Mouse (Mus musculus) forebrain, embryonic 16.5 days (tissue): ENCODE data around the gene Olfr191. TPM values are rescaled to one million over a fixed set of nuclear protein-coding genes. Genes with fewer than 3 reads are reported as not detected.
"Not testable (repeated sequence)": the region's sequence is repeated elsewhere in the genome, so short reads cannot be mapped to it uniquely, and the experiment has no call there.

Experiments
- ATAC-seq: fragments of 200-750 bp; cut with Nextera tagmentation; 2 replicates; pipeline ENCODE4 v1.8.0; 2017; ENCODE audit warnings: mild to moderate bottlenecking, moderate library complexity
- H3K27ac ChIP-seq: fragments of 300-500 bp; sonication (generic); 2 replicates; pipeline ENCODE4 v1.5.1; 2014; ENCODE audit warnings: low read length, control low read depth
- H3K27me3 ChIP-seq: fragments of 300-500 bp; sonication (generic); replicated peaks from 2 replicates; pipeline ENCODE4 v1.6.1; 2014; ENCODE audit warnings: low read length; ENCODE audit not compliant: control insufficient read depth, insufficient read depth
- H3K36me3 ChIP-seq: fragments of 300-500 bp; sonication (generic); 2 replicates; pipeline ENCODE4 v1.6.1; 2014; ENCODE audit not compliant: control insufficient read depth, insufficient read depth
- H3K4me1 ChIP-seq: fragments of 300-500 bp; sonication (generic); replicated peaks from 2 replicates; pipeline ENCODE4 v1.6.1; 2014; ENCODE audit warnings: low read length; ENCODE audit not compliant: control insufficient read depth, insufficient read depth
- H3K4me2 ChIP-seq: fragments of 300-500 bp; sonication (generic); 2 replicates; pipeline ENCODE4 v1.6.1; 2014; ENCODE audit warnings: mild to moderate bottlenecking, low read length, control low read depth
- H3K4me3 ChIP-seq: fragments of 300-500 bp; sonication (generic); replicated peaks from 2 replicates; pipeline ENCODE4 v1.5.1; 2014; ENCODE audit warnings: mild to moderate bottlenecking, low read length, control low read depth
- H3K9ac ChIP-seq: fragments of 300-500 bp; sonication (generic); replicated peaks from 2 replicates; pipeline ENCODE4 v1.6.1; 2014; ENCODE audit warnings: low read depth, low read length, control low read depth
- H3K9me3 ChIP-seq: fragments of 300-500 bp; sonication (generic); 2 replicates; pipeline ENCODE4 v1.6.1; 2016; ENCODE audit warnings: low read length; ENCODE audit not compliant: control insufficient read depth
- WGBS: fragments of 180-500 bp; shearing (Covaris S2); extraction: QIAGEN DNeasy Blood & Tissue Kit; methylation state at CpG from one replicate; pipeline ENCODE4 v1.1.7; 2014; 5-methylcytosine and 5-hydroxymethylcytosine counted together
- polyA plus RNA-seq: library from polyadenylated mRNA; unstranded; fragments of >200 nt; fragmentation: Nextera tagmentation; extraction: Ambion mirVana; gene quantifications from 2 replicates; pipeline ENCODE4 v1.2.1, GENCODE M21; 2015

Gene Olfr191
- polyA plus RNA-seq = not detected in 2 replicates

DNA sequence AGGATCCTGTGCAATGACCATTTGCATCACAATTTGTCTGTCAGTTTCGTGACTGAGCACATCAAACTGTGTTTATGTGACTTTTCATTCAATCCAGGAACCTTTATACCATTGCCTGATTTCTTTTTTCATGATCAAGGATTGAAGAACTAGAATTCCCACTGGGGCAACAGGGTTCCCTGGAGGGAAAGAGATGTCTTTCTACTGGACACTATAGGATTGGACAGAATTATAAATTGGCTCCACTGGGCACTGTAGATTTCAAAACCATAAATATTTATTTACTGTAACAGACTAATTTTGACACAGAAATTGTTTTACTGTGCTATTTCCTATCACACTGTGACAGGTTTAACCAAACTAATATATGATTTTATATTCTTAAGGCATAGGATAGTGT is at the start of gene Olfr191:
Olfr191 (minus strand) TSS at position 101 of the 400 bp plus-strand sequence.
- not testable (repeated sequence) for H3K4me2 ChIP-seq, H3K27me3 ChIP-seq, H3K4me3 ChIP-seq, H3K27ac ChIP-seq, H3K36me3 ChIP-seq, H3K9me3 ChIP-seq, H3K4me1 ChIP-seq, ATAC-seq, H3K9ac ChIP-seq
- 49% methylated on average over 1 of the region's 1 CpGs for WGBS

DNA sequence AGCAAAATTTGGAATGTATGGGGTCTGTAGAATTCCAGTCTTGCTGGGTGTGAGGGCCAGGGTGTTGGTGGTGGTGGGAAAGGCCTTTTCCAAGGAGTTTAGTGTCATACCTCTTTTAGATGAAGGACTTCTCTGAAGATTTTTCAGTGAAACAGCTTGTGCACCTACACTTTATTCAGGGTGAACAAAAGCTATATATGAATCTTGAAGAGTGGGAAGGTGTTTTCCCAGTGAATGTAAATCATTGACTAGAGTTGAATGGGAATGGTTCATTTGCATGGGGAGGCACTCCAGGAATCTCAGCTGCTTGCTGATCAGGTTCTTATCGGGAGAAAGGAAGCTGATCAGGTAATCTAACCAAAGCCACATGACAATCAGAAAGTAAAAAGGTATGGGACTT is 41.1 kb upstream of the Olfr191 start:
- Histone ChIP-seq H3K9me3 (no peaks in the 10 kb centered on the region), H3K4me3 (no peak overlapping the region), H3K9ac (no peak overlapping the region), H3K4me1 (no peaks in the 10 kb centered on the region), H3K27me3 (no peaks in the 10 kb centered on the region), H3K4me2 (no peak overlapping the region), H3K36me3 (no peaks in the 10 kb centered on the region), H3K27ac (no peak overlapping the region)
- WGBS = 92% methylated on average over 1 of the region's 1 CpGs
- no peak for ATAC-seq

DNA sequence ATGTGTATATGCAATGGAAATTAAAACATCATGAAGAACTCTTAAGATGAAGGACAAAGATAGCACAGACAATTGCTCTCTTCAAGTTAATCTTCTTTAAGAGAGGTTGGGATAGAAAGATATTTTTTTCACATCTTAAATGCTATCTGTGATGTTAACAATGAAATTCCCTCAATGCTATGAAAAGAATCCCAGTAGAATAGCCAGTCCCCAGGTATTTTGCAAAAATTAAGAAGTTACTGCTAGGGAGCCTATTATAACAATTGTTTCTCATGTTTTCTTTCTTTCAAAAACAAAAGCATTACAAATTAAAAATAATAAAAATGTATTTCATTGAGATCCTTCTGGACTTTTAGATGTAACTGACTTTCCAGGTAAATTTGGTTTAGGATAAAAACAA is 31.3 kb upstream of the Olfr191 start, which contains the start of gene Olfr194:
Olfr194 (minus strand) TSS at position 101 of the 400 bp plus-strand sequence.
- H3K36me3 ChIP-seq = no peaks in the 10 kb centered on the region
- no peaks in the 10 kb centered on the region for H3K9me3 ChIP-seq
- H3K4me1 ChIP-seq = no peaks in the 10 kb centered on the region
- H3K27me3 ChIP-seq = no peaks in the 10 kb centered on the region
- no peak within 1 kb of the TSS for H3K4me3 ChIP-seq
- no peak within 1 kb of the TSS for H3K4me2 ChIP-seq
- H3K9ac ChIP-seq = no peak within 1 kb of the TSS
- no peak for ATAC-seq
- H3K27ac ChIP-seq = no peak within 1 kb of the TSS

DNA sequence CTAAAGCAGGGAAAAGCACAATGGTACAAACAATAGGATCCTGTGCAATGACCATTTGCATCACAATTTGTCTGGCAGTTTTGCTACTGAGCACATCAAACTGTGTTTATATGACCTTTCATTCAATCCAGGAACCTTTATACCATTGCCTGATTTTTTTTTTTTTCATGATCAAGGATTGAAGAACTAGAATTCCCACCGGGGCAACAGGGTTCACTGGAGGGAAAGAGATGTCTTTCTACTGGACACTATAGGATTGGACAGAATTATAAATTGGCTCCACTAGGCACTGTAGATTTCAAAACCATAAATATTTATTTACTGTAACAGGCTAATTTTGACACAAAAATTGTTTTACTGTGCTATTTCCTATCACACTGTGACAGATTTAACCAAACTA is 22.2 kb upstream of the Olfr191 start, which contains the start of gene Olfr193:
Olfr193 (minus strand) TSS at position 101 of the 400 bp plus-strand sequence.
- Histone ChIP-seq H3K36me3 (no peaks in the 10 kb centered on the region), H3K9ac (no peak within 1 kb of the TSS), H3K27me3 (no peaks in the 10 kb centered on the region), H3K9me3 (no peaks in the 10 kb centered on the region), H3K4me2 (no peak within 1 kb of the TSS), H3K4me1 (no peaks in the 10 kb centered on the region), H3K27ac (no peak within 1 kb of the TSS), H3K4me3 (no peak within 1 kb of the TSS)
- no peak for ATAC-seq
- WGBS = 77% methylated on average over 1 of the region's 1 CpGs

DNA sequence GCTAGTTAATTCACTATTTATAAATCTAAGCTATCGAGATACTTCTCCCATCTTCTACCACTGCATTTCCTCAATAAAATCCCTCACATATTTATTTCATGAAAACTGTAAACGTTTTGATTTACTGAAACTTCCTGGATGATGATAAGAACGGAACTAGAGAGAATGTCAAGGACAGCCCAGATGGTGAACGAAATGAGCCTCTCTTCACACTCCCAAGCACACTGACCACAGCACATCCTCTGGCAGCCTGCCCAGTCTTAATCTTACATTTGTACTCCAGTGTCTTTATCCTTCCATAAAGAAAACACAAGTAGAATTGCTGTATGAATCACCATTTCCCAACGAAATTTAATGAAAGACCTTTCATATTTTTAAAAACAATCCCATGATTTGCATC is 18.9 kb upstream of the Olfr191 start:
- H3K4me1 ChIP-seq, H3K27ac ChIP-seq, H3K4me2 ChIP-seq, H3K4me3 ChIP-seq, H3K27me3 ChIP-seq, H3K9ac ChIP-seq, H3K36me3 ChIP-seq, ATAC-seq, H3K9me3 ChIP-seq: not testable (repeated sequence)
- 64% methylated on average over 5 of the region's 5 CpGs for WGBS

DNA sequence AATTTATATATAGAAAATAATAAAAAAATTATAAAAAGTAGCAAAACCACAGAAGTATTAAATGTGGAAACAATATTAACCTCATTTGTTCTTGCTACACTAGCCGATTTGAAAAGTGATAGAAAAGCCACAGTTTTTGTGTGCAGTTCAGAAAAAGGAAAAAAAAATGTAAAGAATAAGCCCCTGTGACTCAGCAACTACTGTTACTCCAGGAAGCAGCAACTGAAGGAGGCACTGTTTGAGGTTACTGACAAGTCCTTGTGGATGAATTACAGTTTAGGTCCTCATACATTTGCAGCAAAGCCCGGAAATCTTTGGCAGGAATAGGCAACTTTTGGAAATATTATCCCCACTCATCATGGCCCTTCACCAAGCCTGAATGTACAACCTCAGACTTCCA is 15.7 kb upstream of the Olfr191 start:
- H3K27me3 ChIP-seq = no peaks in the 10 kb centered on the region
- H3K36me3 ChIP-seq = no peaks in the 10 kb centered on the region
- no peaks in the 10 kb centered on the region for H3K4me1 ChIP-seq
- H3K9ac ChIP-seq = no peak overlapping the region
- H3K4me2 ChIP-seq = no peak overlapping the region
- no peak for ATAC-seq
- WGBS = 89% methylated on average over 2 of the region's 2 CpGs
- H3K4me3 ChIP-seq = no peak overlapping the region
- no peak overlapping the region for H3K27ac ChIP-seq
- H3K9me3 ChIP-seq = no peaks in the 10 kb centered on the region

DNA sequence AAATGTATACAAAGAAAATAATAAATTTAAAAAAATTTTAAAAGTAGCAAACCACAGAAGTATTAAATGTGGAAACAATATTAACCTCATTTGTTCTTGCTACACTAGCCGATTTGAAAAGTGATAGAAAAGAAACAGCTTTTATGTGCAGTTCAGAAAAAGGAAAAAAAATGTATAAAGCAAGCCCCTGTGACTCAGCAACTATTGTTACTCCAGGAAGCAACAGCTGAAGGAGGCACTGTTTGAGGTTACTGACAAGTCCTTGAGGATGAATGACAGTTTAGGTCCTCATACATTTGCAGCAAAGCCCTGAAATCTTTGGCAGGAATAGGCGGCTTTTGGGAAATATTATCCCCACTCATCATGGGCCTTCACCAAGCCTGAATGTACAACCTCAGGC is 8.5 kb downstream of the Olfr191 start:
- ATAC-seq, H3K9me3 ChIP-seq: not testable (repeated sequence)

DNA sequence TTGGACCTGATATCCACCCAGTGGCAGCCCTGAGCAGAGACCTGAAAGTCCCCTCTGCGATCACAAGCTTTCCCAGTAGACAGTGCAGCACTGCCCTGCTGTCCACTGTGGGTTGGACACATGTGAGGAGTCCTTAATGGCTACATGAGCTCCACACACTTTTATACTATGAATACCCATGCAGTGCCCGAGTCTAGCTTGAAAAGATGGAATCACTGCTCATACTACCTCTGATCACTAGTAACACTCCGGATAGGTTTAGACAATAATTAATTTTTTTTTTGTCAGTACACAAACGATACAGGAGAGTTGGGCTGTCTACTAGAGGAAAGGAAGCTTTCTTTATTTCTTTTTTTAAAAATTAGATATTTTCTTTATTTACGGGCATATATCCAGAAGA is 11.7 kb downstream of the Olfr191 start, which contains the start of gene Olfr190:
Olfr190 (minus strand) TSS at position 101 of the 400 bp plus-strand sequence.
- Histone ChIP-seq H3K9ac (no peak within 1 kb of the TSS), H3K9me3 (no peaks in the 10 kb centered on the region), H3K27me3 (no peaks in the 10 kb centered on the region), H3K4me1 (no peaks in the 10 kb centered on the region), H3K27ac (no peak within 1 kb of the TSS), H3K36me3 (no peaks in the 10 kb centered on the region), H3K4me3 (no peak within 1 kb of the TSS), H3K4me2 (no peak within 1 kb of the TSS)
- WGBS = 88% methylated on average over 5 of the region's 5 CpGs
- no peak for ATAC-seq

More for the DNA sequence above, 8.5 kb downstream of the Olfr191 start:
- not testable (repeated sequence) for H3K4me1 ChIP-seq, H3K4me2 ChIP-seq, H3K27ac ChIP-seq, H3K27me3 ChIP-seq, H3K9ac ChIP-seq, H3K4me3 ChIP-seq, H3K36me3 ChIP-seq
- 90% methylated on average over 2 of the region's 2 CpGs for WGBS

DNA sequence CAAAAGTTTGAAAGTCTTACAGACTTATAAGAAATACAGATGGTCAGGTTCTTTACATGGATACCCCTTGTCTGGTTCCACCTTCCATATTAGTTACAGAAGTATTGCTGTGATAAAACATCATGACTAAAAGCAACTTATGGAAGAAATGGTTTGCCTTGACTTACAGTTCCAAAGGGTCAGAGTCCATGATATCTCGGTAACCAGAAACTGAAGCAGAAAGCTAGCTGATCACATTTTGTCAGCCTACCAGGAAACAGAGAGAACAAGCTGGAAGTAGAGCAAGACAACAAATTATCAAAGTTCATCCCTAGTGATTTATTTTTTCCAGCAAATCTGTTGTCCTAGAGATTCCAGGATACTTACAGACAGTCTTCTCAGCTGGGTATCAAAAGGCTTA is 16.1 kb downstream of the Olfr191 start:
- Histone ChIP-seq H3K4me2 (no peak overlapping the region), H3K36me3 (no peaks in the 10 kb centered on the region), H3K4me1 (no peaks in the 10 kb centered on the region), H3K9ac (no peak overlapping the region), H3K9me3 (no peaks in the 10 kb centered on the region), H3K27ac (no peak overlapping the region), H3K4me3 (no peak overlapping the region), H3K27me3 (no peaks in the 10 kb centered on the region)
- 88% methylated on average over 1 of the region's 1 CpGs for WGBS
- no peak for ATAC-seq

DNA sequence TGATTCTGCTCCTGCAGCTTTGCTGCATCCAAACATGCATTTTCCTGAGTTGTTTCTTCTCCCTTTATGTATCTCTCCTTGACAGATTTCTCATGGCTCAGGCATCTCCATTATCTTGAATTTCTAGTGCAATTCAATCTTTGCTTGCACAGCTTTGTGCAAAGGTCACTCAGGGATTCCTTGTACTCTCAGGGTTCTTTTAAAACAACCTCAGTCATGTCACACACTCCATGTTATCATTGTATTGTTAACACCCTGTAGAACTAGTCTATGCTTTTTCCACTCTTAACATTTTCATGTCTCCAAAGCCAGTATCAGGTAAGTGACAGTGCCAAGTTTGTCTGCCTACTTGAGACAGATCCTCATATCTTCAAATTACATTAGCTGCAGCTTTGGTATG is 17.9 kb downstream of the Olfr191 start:
- Histone ChIP-seq H3K4me3 (no peak overlapping the region), H3K9me3 (no peaks in the 10 kb centered on the region), H3K27me3 (no peaks in the 10 kb centered on the region), H3K9ac (no peak overlapping the region), H3K4me2 (no peak overlapping the region), H3K4me1 (no peaks in the 10 kb centered on the region), H3K36me3 (no peaks in the 10 kb centered on the region), H3K27ac (no peak overlapping the region)
- no peak for ATAC-seq
